Mouse (Mus musculus): ENCODE data around the gene Stat2. TPM values are rescaled to one million over a fixed set of nuclear protein-coding genes. Genes with fewer than 3 reads are reported as not detected.

Stat2 gene
- polyA plus RNA-seq, 1 experiment from 2014 or later, result 9.5 TPM

- H3K4me3 ChIP-seq (ENCODE audit: low read depth, low read length), result peak overlapping the region; percentile 95
- no peaks in the 10 kb centered on the region for H3K9me3 ChIP-seq (replicated peaks; ENCODE audit: control insufficient read depth, low read length)
- peak overlapping the region; percentile 98 for H3K27ac ChIP-seq (ENCODE audit: low read length)
- 28% methylated on average over 3 of the region's 3 CpGs for WGBS (ENCODE audit: insufficient replicate concordance)
- ATAC-seq (ENCODE audit: low read depth), result peak; percentile 45
- H3K4me2 ChIP-seq (ENCODE audit: low read depth, low read length), result peak overlapping the region; percentile 79
- H3K4me1 ChIP-seq (ENCODE audit: control insufficient read depth, low read depth, low read length), result peaks cover 51% of the 10 kb centered on the region
- no peaks in the 10 kb centered on the region for H3K27me3 ChIP-seq (ENCODE audit: control insufficient read depth, insufficient read depth, low read depth, low read length)
- H3K9ac ChIP-seq (ENCODE audit: low read depth, low read length), result peak overlapping the region; percentile 93
- no peaks in the 10 kb centered on the region for H3K36me3 ChIP-seq (ENCODE audit: control insufficient read depth, insufficient read depth)
These were observed 66.2 kb downstream of the Stat2 start for GRCm38 (mm10) chr10:128336597-128336996.

DNA sequence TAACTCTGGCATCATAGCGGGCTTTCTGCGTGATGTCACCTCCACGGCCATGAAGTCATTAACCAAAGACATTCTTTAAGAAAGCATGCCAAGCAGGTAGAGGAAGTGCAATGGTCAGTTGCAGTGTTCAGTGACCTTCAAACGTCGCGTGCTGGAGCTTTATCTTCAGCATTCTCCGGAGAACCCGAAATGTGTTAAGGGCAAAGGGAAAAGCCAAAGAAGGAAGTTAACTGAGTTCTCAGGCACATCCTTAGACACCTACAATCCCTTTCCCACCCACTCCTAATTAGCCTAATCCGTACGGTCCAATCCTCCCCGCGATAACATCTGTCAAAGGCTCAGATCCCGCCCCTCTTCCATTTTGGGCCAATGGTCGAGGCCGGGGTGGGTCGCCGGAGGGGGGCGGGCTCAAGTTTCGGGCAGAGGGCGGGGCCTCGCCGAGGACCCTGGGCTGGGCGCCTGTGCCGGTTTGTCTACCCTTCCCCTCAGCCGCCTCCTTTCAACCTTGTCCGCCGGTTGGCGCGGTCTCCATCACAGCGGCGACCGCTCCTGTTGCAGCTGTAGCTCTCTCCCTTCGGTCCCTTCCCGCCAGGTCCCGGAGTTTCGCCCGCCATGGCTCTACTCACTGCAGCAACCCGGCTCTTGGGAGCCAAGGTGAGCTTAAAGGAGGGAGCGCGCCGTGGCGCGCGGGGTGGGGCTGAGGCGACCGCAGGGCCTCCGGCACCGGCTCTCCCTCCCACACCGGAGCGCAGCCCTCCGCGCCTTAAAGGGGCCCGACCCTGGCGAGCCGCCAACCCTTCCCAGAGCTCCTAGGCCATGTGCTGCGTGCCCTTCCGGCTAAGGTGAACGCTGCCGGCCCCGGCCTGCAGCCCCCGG, 67.2 kb downstream of the Stat2 start, which contains the start of gene Cs:
Gene Cs (plus strand): TSS at position 429 of the 876 bp plus-strand sequence.
- Histone ChIP-seq H3K4me2 (ENCODE audit: low read depth, low read length) (peak within 1 kb of the TSS; percentile 79), H3K4me1 (ENCODE audit: control insufficient read depth, low read depth, low read length) (peaks cover 55% of the 10 kb centered on the region), H3K27me3 (ENCODE audit: control insufficient read depth, insufficient read depth, low read depth, low read length) (no peaks in the 10 kb centered on the region), H3K4me3 (ENCODE audit: low read depth, low read length) (peak within 1 kb of the TSS; percentile 95), H3K9me3 (replicated peaks; ENCODE audit: control insufficient read depth, low read length) (no peaks in the 10 kb centered on the region), H3K9ac (ENCODE audit: low read depth, low read length) (peak within 1 kb of the TSS; percentile 93), H3K27ac (ENCODE audit: low read length) (peak within 1 kb of the TSS; percentile 98), H3K36me3 (ENCODE audit: control insufficient read depth, insufficient read depth) (no peaks in the 10 kb centered on the region)
- WGBS (ENCODE audit: insufficient replicate concordance), result under 1% methylated on average over 61 of the region's 61 CpGs
- ATAC-seq (ENCODE audit: low read depth), result peak; percentile 88

DNA sequence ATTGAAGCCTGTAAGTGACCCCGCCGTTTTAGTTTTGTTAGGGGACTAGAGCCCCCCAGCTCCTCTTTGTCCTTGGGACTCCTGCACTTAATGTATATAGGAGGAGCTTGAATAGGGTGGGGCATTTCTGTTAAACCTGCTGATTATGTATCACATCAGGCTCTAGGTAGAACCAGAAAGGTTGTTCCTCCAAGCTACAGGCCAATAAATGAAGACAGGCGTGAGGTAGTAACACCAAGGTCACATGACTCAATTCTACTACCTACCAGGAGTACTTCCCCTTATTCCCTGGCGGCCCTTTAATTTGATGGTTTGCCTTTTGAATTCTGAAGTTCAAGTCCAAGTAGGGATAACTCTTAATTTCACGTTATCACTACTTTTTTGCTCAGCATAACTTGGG, 68.1 kb downstream of the Stat2 start:
- Histone ChIP-seq H3K9me3 (replicated peaks; ENCODE audit: control insufficient read depth, low read length) (no peaks in the 10 kb centered on the region), H3K9ac (ENCODE audit: low read depth, low read length) (peak overlapping the region; percentile 93), H3K27ac (ENCODE audit: low read length) (peak overlapping the region; percentile 98), H3K36me3 (ENCODE audit: control insufficient read depth, insufficient read depth) (no peaks in the 10 kb centered on the region), H3K27me3 (ENCODE audit: control insufficient read depth, insufficient read depth, low read depth, low read length) (no peaks in the 10 kb centered on the region), H3K4me1 (ENCODE audit: control insufficient read depth, low read depth, low read length) (peaks cover 62% of the 10 kb centered on the region), H3K4me3 (ENCODE audit: low read depth, low read length) (peak overlapping the region; percentile 95), H3K4me2 (ENCODE audit: low read depth, low read length) (peak overlapping the region; percentile 79)
- 8% methylated on average over 5 of the region's 5 CpGs for WGBS (ENCODE audit: insufficient replicate concordance)
- ATAC-seq (ENCODE audit: low read depth), result peak; percentile 1; the same call in 1 of the 2 replicates

DNA sequence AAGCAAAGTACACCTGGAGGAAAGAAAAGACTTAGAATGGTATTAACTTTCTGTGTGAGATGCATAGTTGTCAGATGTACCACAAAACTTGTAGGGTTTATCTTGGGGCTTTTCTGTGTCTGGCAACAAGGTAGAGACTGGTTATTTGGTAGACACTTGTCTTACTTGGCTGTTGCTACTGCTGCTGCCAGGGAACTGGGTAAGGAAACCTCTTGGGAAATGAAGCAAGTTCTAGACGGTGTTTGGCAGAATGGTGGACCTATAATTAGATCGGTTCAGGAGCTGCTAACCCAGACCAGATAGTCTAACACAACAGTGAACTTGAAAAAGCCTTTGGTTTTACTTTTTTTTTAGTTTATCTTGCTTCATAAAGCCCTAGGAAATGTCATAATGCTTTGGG, 68.6 kb downstream of the Stat2 start:
- ATAC-seq (ENCODE audit: low read depth), result no peak
- H3K4me1 ChIP-seq (ENCODE audit: control insufficient read depth, low read depth, low read length), result peaks cover 67% of the 10 kb centered on the region
- peak overlapping the region; percentile 95 for H3K4me3 ChIP-seq (ENCODE audit: low read depth, low read length)
- H3K9me3 ChIP-seq (replicated peaks; ENCODE audit: control insufficient read depth, low read length), result no peaks in the 10 kb centered on the region
- H3K36me3 ChIP-seq (ENCODE audit: control insufficient read depth, insufficient read depth), result no peaks in the 10 kb centered on the region
- H3K27me3 ChIP-seq (ENCODE audit: control insufficient read depth, insufficient read depth, low read depth, low read length), result no peaks in the 10 kb centered on the region
- peak overlapping the region; percentile 79 for H3K4me2 ChIP-seq (ENCODE audit: low read depth, low read length)
- H3K9ac ChIP-seq (ENCODE audit: low read depth, low read length), result peak overlapping the region; percentile 93
- 40% methylated on average over 2 of the region's 2 CpGs for WGBS (ENCODE audit: insufficient replicate concordance)
- peak overlapping the region; percentile 98 for H3K27ac ChIP-seq (ENCODE audit: low read length)

GRCm38 (mm10) chr10:128340257-128340656, 69.9 kb downstream of the Stat2 start:
- H3K9ac ChIP-seq (ENCODE audit: low read depth, low read length), result no peak overlapping the region; the same call in 1 of the 2 replicates
- H3K9me3 ChIP-seq (replicated peaks; ENCODE audit: control insufficient read depth, low read length), result no peaks in the 10 kb centered on the region
- peaks cover 72% of the 10 kb centered on the region for H3K4me1 ChIP-seq (ENCODE audit: control insufficient read depth, low read depth, low read length)
- no peak for ATAC-seq (ENCODE audit: low read depth)
- peak overlapping the region; percentile 79; the same call in 1 of the 2 replicates for H3K4me2 ChIP-seq (ENCODE audit: low read depth, low read length)
- H3K36me3 ChIP-seq (ENCODE audit: control insufficient read depth, insufficient read depth), result no peaks in the 10 kb centered on the region
- no peak overlapping the region for H3K4me3 ChIP-seq (ENCODE audit: low read depth, low read length)
- H3K27me3 ChIP-seq (ENCODE audit: control insufficient read depth, insufficient read depth, low read depth, low read length), result no peaks in the 10 kb centered on the region
- WGBS (ENCODE audit: insufficient replicate concordance), result 39% methylated on average over 2 of the region's 2 CpGs
- H3K27ac ChIP-seq (ENCODE audit: low read length), result peak overlapping the region; percentile 46; the same call in 1 of the 2 replicates

Other genes starting within 250 kb of the Stat2 start
- gene Naca, start 235.0 kb upstream of the Stat2 start, polyA plus RNA-seq (2015; fragmentation: Nextera tagmentation; extraction: Ambion mirVana), result 301 and 339 TPM in 2 replicates
- 171 and 201 TPM in 2 replicates for gene Ptges3, start 211.6 kb upstream of the Stat2 start, polyA plus RNA-seq (2015; fragmentation: Nextera tagmentation; extraction: Ambion mirVana)
- 1,845 and 1,875 TPM in 2 replicates for gene Atp5b, start 187.3 kb upstream of the Stat2 start, polyA plus RNA-seq (2015; fragmentation: Nextera tagmentation; extraction: Ambion mirVana)
- gene Baz2a, start 179.0 kb upstream of the Stat2 start, polyA plus RNA-seq (2015; fragmentation: Nextera tagmentation; extraction: Ambion mirVana), result 5.4 and 6.0 TPM in 2 replicates
- gene Rbms2, start 90.3 kb upstream of the Stat2 start, polyA plus RNA-seq (2015; fragmentation: Nextera tagmentation; extraction: Ambion mirVana), result 5.5 and 7.3 TPM in 2 replicates
- gene Gls2, start 76.1 kb upstream of the Stat2 start, polyA plus RNA-seq (2015; fragmentation: Nextera tagmentation; extraction: Ambion mirVana), result 14.8 and 21.4 TPM in 2 replicates
- gene Spryd4, start 58.8 kb upstream of the Stat2 start, polyA plus RNA-seq (2015; fragmentation: Nextera tagmentation; extraction: Ambion mirVana), result 28.0 and 30.8 TPM in 2 replicates
- 0.05 TPM in 1 of 2 replicates, not detected in the other for gene Mip, start 44.7 kb upstream of the Stat2 start, polyA plus RNA-seq (2015; fragmentation: Nextera tagmentation; extraction: Ambion mirVana)
- 23.5 and 23.6 TPM in 2 replicates for gene Timeless, start 38.5 kb upstream of the Stat2 start, polyA plus RNA-seq (2015; fragmentation: Nextera tagmentation; extraction: Ambion mirVana)
- gene Apon, start 16.5 kb upstream of the Stat2 start, polyA plus RNA-seq (2015; fragmentation: Nextera tagmentation; extraction: Ambion mirVana), result 1.4 and 1.9 TPM in 2 replicates
- 212 and 253 TPM in 2 replicates for gene Apof, start 1.9 kb upstream of the Stat2 start, polyA plus RNA-seq (2015; fragmentation: Nextera tagmentation; extraction: Ambion mirVana)
- 0.06 and 0.12 TPM in 2 replicates for gene Il23a, start 28.2 kb downstream of the Stat2 start, polyA plus RNA-seq (2015; fragmentation: Nextera tagmentation; extraction: Ambion mirVana)
- gene Pan2, start 32.8 kb downstream of the Stat2 start, polyA plus RNA-seq (2015; fragmentation: Nextera tagmentation; extraction: Ambion mirVana), result 13.2 and 14.8 TPM in 2 replicates
- gene Cnpy2, start 51.9 kb downstream of the Stat2 start, polyA plus RNA-seq (2015; fragmentation: Nextera tagmentation; extraction: Ambion mirVana), result 86.6 and 92.8 TPM in 2 replicates
- 102 and 107 TPM in 2 replicates for gene Cs, start 67.2 kb downstream of the Stat2 start, polyA plus RNA-seq (2015; fragmentation: Nextera tagmentation; extraction: Ambion mirVana)
- 0.65 and 0.96 TPM in 2 replicates for gene Coq10a, start 98.4 kb downstream of the Stat2 start, polyA plus RNA-seq (2015; fragmentation: Nextera tagmentation; extraction: Ambion mirVana)
- 4.0 and 4.3 TPM in 2 replicates for gene Ankrd52, start 106.6 kb downstream of the Stat2 start, polyA plus RNA-seq (2015; fragmentation: Nextera tagmentation; extraction: Ambion mirVana)
- 76.8 and 88.2 TPM in 2 replicates for gene Slc39a5, start 130.7 kb downstream of the Stat2 start, polyA plus RNA-seq (2015; fragmentation: Nextera tagmentation; extraction: Ambion mirVana)
- 31.6 and 31.7 TPM in 2 replicates for gene Nabp2, start 140.9 kb downstream of the Stat2 start, polyA plus RNA-seq (2015; fragmentation: Nextera tagmentation; extraction: Ambion mirVana)
- gene Rnf41, start 141.1 kb downstream of the Stat2 start, polyA plus RNA-seq (2015; fragmentation: Nextera tagmentation; extraction: Ambion mirVana), result 8.3 and 8.5 TPM in 2 replicates
- gene Smarcc2, start 188.7 kb downstream of the Stat2 start, polyA plus RNA-seq (2015; fragmentation: Nextera tagmentation; extraction: Ambion mirVana), result 20.3 and 22.6 TPM in 2 replicates
- 448 and 465 TPM in 2 replicates for gene Myl6, start 223.6 kb downstream of the Stat2 start, polyA plus RNA-seq (2015; fragmentation: Nextera tagmentation; extraction: Ambion mirVana)
- gene Myl6b, start 228.1 kb downstream of the Stat2 start, polyA plus RNA-seq (2015; fragmentation: Nextera tagmentation; extraction: Ambion mirVana), result 1.8 and 2.0 TPM in 2 replicates

All from liver, embryonic 16.5 days (tissue).